24 mouse cellular contexts compared by ENCODE assay signal in the genomic region with DNA sequence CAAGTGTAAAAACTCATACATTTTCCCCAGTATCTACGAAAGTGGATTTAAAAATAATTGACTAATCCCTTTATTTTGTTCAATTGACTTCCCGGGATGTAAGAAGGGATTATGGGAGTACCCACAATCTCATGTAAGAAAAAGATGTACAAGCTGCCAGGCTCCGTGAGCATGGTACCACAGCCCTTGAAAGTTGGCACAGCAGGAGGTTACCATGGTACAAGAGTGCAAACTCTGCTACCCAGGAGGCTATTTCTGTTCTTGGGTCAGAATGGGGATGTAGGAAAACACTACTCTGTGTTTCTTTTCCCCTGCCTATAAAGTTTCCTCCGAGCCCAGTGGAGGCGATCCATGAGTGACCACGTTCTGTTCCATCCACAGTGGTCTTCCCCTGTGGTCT.
DNase-seq lines count a peak whose midpoint lies in the region; ATAC-seq and TF ChIP-seq lines count a peak whose summit lies in the region.
"Had no signal": no experiment of that assay in that cellular context is flagged by ENCODE, and none has a peak within 500 bp of the region (broad histone marks: within the 10 kb centered on the region; RNA-seq: fewer than 3 reads in every experiment).

No protein-coding gene starts in this region.

- H3K4me1 ChIP-seq in cortical plate, adult 2 months (ENCODE audit: control insufficient read depth, insufficient read depth, low read length) = peaks cover 10% of the 10 kb centered on the region
- H3K4me1 ChIP-seq: embryonic facial prominence, embryonic 13.5 days; hindbrain, embryonic 10.5 days; hindbrain, embryonic 15.5 days; limb, embryonic 12.5 days; liver, embryonic 15.5 days had no signal

- no peaks in the 10 kb centered on the region for H3K27me3 ChIP-seq in myocyte (ENCODE audit: control insufficient read depth, insufficient read depth, insufficient read length)
- H3K27me3 ChIP-seq: embryonic facial prominence, embryonic 13.5 days; hindbrain, embryonic 15.5 days; limb, embryonic 12.5 days; liver, embryonic 15.5 days had no signal

- no peak overlapping the region for H3K4me3 ChIP-seq in layer of hippocampus, adult 2 months
- H3K4me3 ChIP-seq in cortical plate, adult 2 months (ENCODE audit: insufficient read depth, low read length) = no peak overlapping the region
- no peak overlapping the region for H3K4me3 ChIP-seq in myocyte
- H3K4me3 ChIP-seq: embryonic facial prominence, embryonic 13.5 days; erythroblast, embryonic 14.5 days; hindbrain, embryonic 10.5 days; hindbrain, embryonic 15.5 days; limb, embryonic 12.5 days; liver, embryonic 15.5 days had no signal

- H3K27ac ChIP-seq in layer of hippocampus, adult 2 months = peak overlapping the region; percentile 43; the same call in 1 of the 2 replicates
- H3K27ac ChIP-seq in cortical plate, adult 2 months (ENCODE audit: insufficient read depth, low read length) = peak overlapping the region; percentile 60
- H3K27ac ChIP-seq: embryonic facial prominence, embryonic 13.5 days; hindbrain, embryonic 10.5 days; hindbrain, embryonic 15.5 days; limb, embryonic 12.5 days; liver, embryonic 15.5 days had no signal

- H3K79me2 ChIP-seq in myocyte (ENCODE audit: control insufficient read depth, insufficient read depth) = no peaks in the 10 kb centered on the region

- H3ac ChIP-seq in myocyte (ENCODE audit: control insufficient read depth, insufficient read length) = no peak overlapping the region

- no peaks in the 10 kb centered on the region for H3K36me3 ChIP-seq in myocyte (ENCODE audit: control insufficient read depth, insufficient read depth)
- H3K36me3 ChIP-seq: embryonic facial prominence, embryonic 13.5 days; hindbrain, embryonic 10.5 days; hindbrain, embryonic 15.5 days; limb, embryonic 12.5 days; liver, embryonic 15.5 days had no signal

- peak overlapping the region; percentile 16 for H3K4me2 ChIP-seq in myocyte (ENCODE audit: low read depth)
- H3K4me2 ChIP-seq: embryonic facial prominence, embryonic 13.5 days; hindbrain, embryonic 15.5 days; limb, embryonic 12.5 days; liver, embryonic 15.5 days; lung, embryonic 14.5 days had no signal

- ATAC-seq in frontal cortex, adult (ENCODE audit: low TSS enrichment) = peak; percentile 42
- no peak for ATAC-seq in erythroblast, adult 5-6 weeks (replicated peaks; ENCODE audit: low FRiP score, poor library complexity, severe bottlenecking)
- ATAC-seq: forebrain, embryonic 14.5 days; inflammation-experienced regulatory T-cells, adult 6 months; Patski had no signal

- no peak for TF ChIP-seq CTCF in layer of hippocampus, adult 2 months (conservative IDR thresholded peaks at IDR 0.05)
- no peak for TF ChIP-seq CTCF in cortical plate, adult 2 months (IDR thresholded peaks at IDR 0.05; ENCODE audit: extremely low read depth, insufficient read depth, low read length)

- TF ChIP-seq POLR2A in cortical plate, adult 2 months (IDR thresholded peaks at IDR 0.05; ENCODE audit: extremely low read depth, insufficient read depth, low read length) = no peak
- no peak for TF ChIP-seq POLR2A in myocyte (IDR thresholded peaks at IDR 0.05; ENCODE audit: insufficient read length, low read depth)

- DNase-seq in frontal cortex, postnatal 14 days (ENCODE audit: low spot score in 2 of 2) = no peak
- DNase-seq in layer of hippocampus, adult 2 months (ENCODE audit: low spot score in 2 of 2) = no peak
- DNase-seq in layer of hippocampus, adult 18-20 months (ENCODE audit: low spot score in 2 of 2) = no peak
- DNase-seq: adrenal gland, postnatal 10 days; cerebellum, adult 11-12 months; cerebellum, adult 9-11 months; gastrocnemius, postnatal 10 days; kidney, adult 11 months; lung, embryonic 14.5 days; lung, postnatal 14 days; midbrain, embryonic 14.5 days had no signal

TF ChIP-seq in myocyte, 11 proteins besides CTCF, POLR2A, EP300 and RAD21:
- TF ChIP-seq MYOG (IDR thresholded peaks at IDR 0.05; ENCODE audit: control insufficient read depth in 1 of 3, insufficient read depth in 1 of 3, insufficient read length in 2 of 3, low read depth in 2 of 3) (no peak), CEBPB (IDR thresholded peaks at IDR 0.05; ENCODE audit: insufficient read depth, poor library complexity, severe bottlenecking) (no peak), POLR2AphosphoS2 (IDR thresholded peaks at IDR 0.05; ENCODE audit: insufficient read length, low read depth) (no peak), TCF12 (IDR thresholded peaks at IDR 0.05; ENCODE audit: insufficient read depth, poor library complexity, severe bottlenecking) (no peak), MYOD1 (IDR thresholded peaks at IDR 0.05; ENCODE audit: control insufficient read depth in 1 of 3, insufficient read length in 2 of 3, low read depth in 2 of 3) (no peak), SRF (IDR thresholded peaks at IDR 0.05; ENCODE audit: control insufficient read depth, insufficient read length, low read depth) (no peak), TCF3 (IDR thresholded peaks at IDR 0.05; ENCODE audit: insufficient read length, low read depth) (no peak)
